Mouse (Mus musculus): ENCODE measurements at regions not wholly inside any gene's neighbourhood (a gene's known extent, or its start where the extent isn't known, plus 50 kb on each side); places are given as distances from the start of the nearest gene placed in this dataset.

DNA sequence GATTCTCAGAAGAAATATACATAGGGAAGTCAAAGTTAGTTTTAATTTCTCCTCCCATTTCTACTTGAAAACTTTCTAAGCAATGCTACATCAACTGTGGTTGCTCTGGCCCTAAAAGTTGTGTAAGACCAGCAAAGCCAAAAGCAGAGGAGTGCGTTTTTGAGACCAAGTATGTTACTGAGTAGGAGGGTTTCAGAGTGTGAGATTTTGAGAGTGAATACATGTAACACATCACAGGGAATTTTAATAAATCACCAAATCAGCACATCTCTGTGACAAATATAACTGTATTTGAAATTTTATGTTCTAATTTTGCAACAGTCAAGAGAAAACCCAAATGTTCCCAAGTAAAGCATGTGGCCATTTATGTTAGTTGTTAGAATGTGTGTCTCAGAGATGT is 234.6 kb downstream of the Dmac1 start:
- TF ChIP-seq CTCF (IDR thresholded peaks at IDR 0.05; ENCODE audit: low read depth): no peak
- no peak for TF ChIP-seq EP300 (IDR thresholded peaks at IDR 0.05; ENCODE audit: low read depth)
